ENCODE assay signal across 9 mouse cellular contexts in the genomic region with DNA sequence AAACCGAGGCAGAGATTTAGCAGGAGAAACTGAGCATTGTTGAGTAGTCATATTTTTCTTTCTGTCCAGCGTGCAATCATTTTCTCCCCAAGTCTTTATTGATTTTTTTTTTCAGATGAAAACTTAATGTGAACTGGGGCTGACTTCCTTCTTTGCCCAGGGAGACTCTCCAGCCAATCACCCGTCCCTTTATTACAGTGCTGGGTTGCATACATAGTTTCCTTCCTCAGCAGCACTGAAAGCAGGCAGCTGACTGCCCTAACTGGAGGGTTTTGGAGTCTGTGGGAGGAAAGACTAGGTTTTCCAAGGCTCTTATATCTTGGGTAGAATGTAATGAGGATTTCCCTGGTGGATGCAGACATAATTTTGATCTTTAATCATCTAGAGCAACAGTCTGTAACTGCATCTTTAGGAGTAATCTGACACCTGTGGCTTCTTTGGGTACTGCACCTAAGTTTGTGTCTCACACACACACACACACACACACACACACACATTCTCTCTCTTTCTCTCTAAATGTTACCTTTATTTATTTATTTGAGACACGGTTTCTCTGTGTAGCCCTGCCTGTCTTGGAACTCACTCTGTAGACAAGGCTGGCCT. TPM values are rescaled to one million over a fixed set of nuclear protein-coding genes. Genes with fewer than 3 reads are reported as not detected.
DNase-seq lines count a peak whose midpoint lies in the region; ATAC-seq and TF ChIP-seq lines count a peak whose summit lies in the region.
"Had no signal": no experiment of that assay in that cellular context is flagged by ENCODE, and none has a peak within 500 bp of the region (broad histone marks: within the 10 kb centered on the region; RNA-seq: fewer than 3 reads in every experiment).

No protein-coding gene starts in this region.

- no peaks in the 10 kb centered on the region for H3K27me3 ChIP-seq in forebrain, embryonic 13.5 days
- H3K27me3 ChIP-seq in liver, embryonic 15.5 days: no peaks in the 10 kb centered on the region
- no peaks in the 10 kb centered on the region for H3K27me3 ChIP-seq in stomach, embryonic 14.5 days (ENCODE audit: control insufficient read depth, insufficient read depth, low read length)
- H3K27me3 ChIP-seq: Patski had no signal

- intact Hi-C loops in gastrocnemius, adult 2 months (cut with DNase I): no loop called here
- intact Hi-C loops in gastrocnemius, postnatal 36 days (cut with DNase I): no loop called here

- H3K4me2 ChIP-seq in forebrain, embryonic 13.5 days: peak overlapping the region; percentile 73
- H3K4me2 ChIP-seq in liver, embryonic 15.5 days: peak overlapping the region; percentile 78
- peak overlapping the region; percentile 59 for H3K4me2 ChIP-seq in stomach, embryonic 14.5 days (replicated peaks; ENCODE audit: low read depth, low read length)

- no peaks in the 10 kb centered on the region for H3K9me3 ChIP-seq in forebrain, embryonic 13.5 days (replicated peaks)
- H3K9me3 ChIP-seq in liver, embryonic 15.5 days (replicated peaks): no peaks in the 10 kb centered on the region
- no peaks in the 10 kb centered on the region for H3K9me3 ChIP-seq in stomach, embryonic 14.5 days (ENCODE audit: control insufficient read depth, low read depth, low read length)

- WGBS in forebrain, embryonic 13.5 days: 91% methylated on average over 4 of the region's 4 CpGs
- WGBS in liver, embryonic 15.5 days (ENCODE audit: insufficient replicate concordance): 65% methylated on average over 4 of the region's 4 CpGs
- 81% methylated on average over 4 of the region's 4 CpGs for WGBS in stomach, embryonic 14.5 days

- peaks cover 20% of the 10 kb centered on the region for H3K4me1 ChIP-seq in forebrain, embryonic 13.5 days
- peaks cover 54% of the 10 kb centered on the region for H3K4me1 ChIP-seq in liver, embryonic 15.5 days (replicated peaks)
- no peaks in the 10 kb centered on the region for H3K4me1 ChIP-seq in stomach, embryonic 14.5 days (ENCODE audit: control insufficient read depth, insufficient read depth, low read length)

- TF ChIP-seq CTCF in gastrocnemius, adult 2 months (IDR thresholded peaks at IDR 0.05): no peak; the same call in 1 of the 2 replicates

- no peaks in the 10 kb centered on the region; the same call in 1 of the 2 replicates for H3K36me3 ChIP-seq in forebrain, embryonic 13.5 days (ENCODE audit: poor library complexity, severe bottlenecking)
- H3K36me3 ChIP-seq in liver, embryonic 15.5 days (replicated peaks): no peaks in the 10 kb centered on the region
- H3K36me3 ChIP-seq in stomach, embryonic 14.5 days (ENCODE audit: control insufficient read depth, insufficient read depth, low read length): peaks cover 3% of the 10 kb centered on the region; the same call in 1 of the 2 replicates

- H3K27ac ChIP-seq in gastrocnemius, adult 2 months: peak overlapping the region; percentile 97; the same call in 1 of the 2 replicates
- no peak overlapping the region for H3K27ac ChIP-seq in forebrain, embryonic 13.5 days
- no peak overlapping the region for H3K27ac ChIP-seq in liver, embryonic 15.5 days (replicated peaks)
- H3K27ac ChIP-seq in stomach, embryonic 14.5 days (ENCODE audit: low read length): no peak overlapping the region; the same call in 1 of the 2 replicates

- no peak for ATAC-seq in forebrain, embryonic 13.5 days
- no peak for ATAC-seq in liver, embryonic 15.5 days (ENCODE audit: insufficient read depth)
- ATAC-seq in stomach, embryonic 14.5 days (ENCODE audit: insufficient number of reproducible peaks, insufficient read depth, low FRiP score, low read depth): no peak

- peak overlapping the region; percentile 97 for H3K4me3 ChIP-seq in gastrocnemius, adult 2 months
- peak overlapping the region; percentile 85 for H3K4me3 ChIP-seq in forebrain, embryonic 13.5 days
- peak overlapping the region; percentile 97 for H3K4me3 ChIP-seq in liver, embryonic 15.5 days (replicated peaks)
- H3K4me3 ChIP-seq in stomach, embryonic 14.5 days (ENCODE audit: low read depth, low read length): peak overlapping the region; percentile 95

- H3K9ac ChIP-seq in forebrain, embryonic 13.5 days: peak overlapping the region; percentile 85
- no peak overlapping the region; the same call in 1 of the 2 replicates for H3K9ac ChIP-seq in liver, embryonic 15.5 days
- H3K9ac ChIP-seq in stomach, embryonic 14.5 days (replicated peaks; ENCODE audit: low read depth, low read length): peak overlapping the region; percentile 97

- no peak for DNase-seq in gastrocnemius, adult 2 months
- no peak for DNase-seq in gastrocnemius, postnatal 36 days
- DNase-seq in B cell, adult 2 months: peak; percentile 54 to 57
- no peak for DNase-seq in right cerebral cortex, postnatal 36 days (ENCODE audit: low spot score in 2 of 2)
- no peak for DNase-seq in adrenal gland, adult (ENCODE audit: inconsistent age in 2 of 2, low spot score in 1 of 2)

RNA-seq across cellular contexts. Expression of a gene that starts 1.3 kb away (rescaled TPM):
- total RNA-seq in gastrocnemius, adult 2 months (2021): 10 to 100 TPM; 41.5 to 48.5 TPM
- 10 to 100 TPM; 41.4 to 47.0 TPM for total RNA-seq in gastrocnemius, postnatal 36 days (2021)
- 112 and 121 TPM in 2 replicates for polyA plus RNA-seq in forebrain, embryonic 13.5 days (2015; fragmentation: Nextera tagmentation; extraction: Ambion mirVana)
- 55.4 and 58.7 TPM in 2 replicates for polyA plus RNA-seq in liver, embryonic 15.5 days (2015; fragmentation: Nextera tagmentation; extraction: Ambion mirVana)
- 212 and 229 TPM in 2 replicates for polyA plus RNA-seq in stomach, embryonic 14.5 days (2014; fragmentation: Nextera tagmentation; extraction: Ambion mirVana)

RNA-seq across cellular contexts. Expression of a gene that starts 36.8 kb away (rescaled TPM):
- total RNA-seq in gastrocnemius, adult 2 months (2021): 1,000 to 10,000 TPM; 1,359 to 1,549 TPM
- total RNA-seq in gastrocnemius, postnatal 36 days (2021): 1,000 to 10,000 TPM; 1,307 to 1,453 TPM
- 233 and 254 TPM in 2 replicates for polyA plus RNA-seq in forebrain, embryonic 13.5 days (2015; fragmentation: Nextera tagmentation; extraction: Ambion mirVana)
- polyA plus RNA-seq in liver, embryonic 15.5 days (2015; fragmentation: Nextera tagmentation; extraction: Ambion mirVana): 119 TPM in 2 replicates
- polyA plus RNA-seq in stomach, embryonic 14.5 days (2014; fragmentation: Nextera tagmentation; extraction: Ambion mirVana): 202 and 210 TPM in 2 replicates

Comparison
In these comparisons a context has a peak if more than half of its experiments do, and no peak if none do; other contexts are left out.
1. DNase-seq: peak in B cell, adult 2 months (2 of 2); none in gastrocnemius, adult 2 months (single experiment), gastrocnemius, postnatal 36 days (0 of 2), right cerebral cortex, postnatal 36 days (0 of 2) and adrenal gland, adult (0 of 2).
2. Peak in every context shown above with its lines, with median percentiles within 50 percentile points of each other: H3K4me3 ChIP-seq and H3K4me2 ChIP-seq.